Mouse (Mus musculus): ENCODE results near the gene Slc27a1.
"Not testable (repeated sequence)": the region's sequence is repeated elsewhere in the genome, so short reads cannot be mapped to it uniquely, and the experiment has no call there.

- not testable (repeated sequence) for TF ChIP-seq GATA1 (IDR thresholded peaks at IDR 0.05; ENCODE audit: borderline replicate concordance, low read length); FLI1 (IDR thresholded peaks at IDR 0.05; ENCODE audit: low read length)
These were observed 37.8 kb upstream of the Slc27a1 start for GRCm38 (mm10) chr8:71530735-71531467.

Data from megakaryocyte, embryonic 14.5 days (primary cell).